ENCODE assay signal across 7 mouse cellular contexts in the genomic region with DNA sequence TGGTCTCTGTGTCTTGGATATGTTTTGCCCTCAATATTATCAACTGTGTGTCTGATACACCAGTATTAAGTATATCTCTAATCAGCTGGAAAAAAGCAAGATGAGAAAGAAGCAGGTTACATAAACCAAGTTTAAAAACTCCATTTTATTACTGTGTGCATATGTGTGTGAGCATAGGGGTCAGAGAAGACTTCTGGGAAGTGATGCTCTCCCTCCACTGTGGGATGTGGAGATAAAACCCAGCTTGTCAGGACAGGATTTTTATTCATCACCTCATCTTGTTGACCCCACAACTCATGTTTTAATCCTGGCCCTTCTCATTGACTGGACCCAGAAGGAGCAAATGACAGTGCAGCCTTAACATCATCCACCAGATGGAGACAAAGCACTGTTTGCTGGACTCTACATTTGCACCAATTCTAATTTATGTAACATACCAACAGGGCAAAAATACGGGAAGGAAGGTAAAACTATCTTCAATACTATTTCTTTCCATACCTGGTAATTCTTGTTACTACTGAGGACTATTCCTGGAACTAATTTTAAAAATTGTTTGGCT.
DNase-seq lines count a peak whose midpoint lies in the region; ATAC-seq and TF ChIP-seq lines count a peak whose summit lies in the region.

No protein-coding gene starts in this region.

- in situ Hi-C loops in CH12.LX (cut with MboI; ENCODE audit: low pct_ligation_motif_present, low pct_unique_long_range_greater_than_20kb, low sequenced_read_pairs): loop anchor here (25.0 kb wide), 1 partner anchor 1094 kb away; a partner anchor contains a TSS

- TF ChIP-seq RAD21 in CH12.LX (IDR thresholded peaks at IDR 0.05; ENCODE audit: low read depth, low read length): peak; percentile 91

- H3K4me1 ChIP-seq in CH12.LX (ENCODE audit: control insufficient read depth in 1 of 2, insufficient read depth in 2 of 2): no peaks in the 10 kb centered on the region
- H3K4me1 ChIP-seq in forebrain, embryonic 16.5 days (replicated peaks; ENCODE audit: control insufficient read depth, insufficient read depth, low read length): no peaks in the 10 kb centered on the region
- H3K4me1 ChIP-seq in lung, postnatal 0 days (ENCODE audit: insufficient read depth, low read depth, low read length): no peaks in the 10 kb centered on the region

- H3K4me3 ChIP-seq in CH12.LX (replicated peaks in 1 of 3; ENCODE audit: low read depth in 2 of 3, low read length in 2 of 3, poor library complexity in 1 of 3): no peak overlapping the region
- H3K4me3 ChIP-seq in forebrain, embryonic 16.5 days (replicated peaks; ENCODE audit: low read length): no peak overlapping the region
- H3K4me3 ChIP-seq in lung, postnatal 0 days (ENCODE audit: low read depth, low read length): no peak overlapping the region

- no peak overlapping the region for H3K27ac ChIP-seq in CH12.LX (ENCODE audit: insufficient read depth, low read depth)
- H3K27ac ChIP-seq in forebrain, embryonic 16.5 days (ENCODE audit: low read length): no peak overlapping the region
- H3K27ac ChIP-seq in lung, postnatal 0 days (ENCODE audit: low read length): no peak overlapping the region

- peak; percentile 82 for DNase-seq in 3T3-L1 (ENCODE audit: low read depth, low spot score)
- DNase-seq in CH12.LX (ENCODE audit: extremely low read depth): peak; percentile 51
- peak; percentile 20 for DNase-seq in cerebellum, adult 11 months
- peak; percentile 60 for DNase-seq in kidney, postnatal 14 days
- DNase-seq in lung, postnatal 0 days (ENCODE audit: low spot score): peak; percentile 27
- DNase-seq in right cerebral cortex, postnatal 10 days (ENCODE audit: low spot score in 2 of 2): peak; percentile 63 to 78

- no peak overlapping the region for H3K4me2 ChIP-seq in CH12.LX (ENCODE audit: insufficient read depth, low read depth, poor library complexity, severe bottlenecking)
- no peak overlapping the region for H3K4me2 ChIP-seq in forebrain, embryonic 16.5 days (ENCODE audit: low read length)
- H3K4me2 ChIP-seq in lung, postnatal 0 days (replicated peaks; ENCODE audit: low read depth, low read length): no peak overlapping the region

- no peaks in the 10 kb centered on the region for H3K79me2 ChIP-seq in CH12.LX (replicated peaks; ENCODE audit: control insufficient read depth, extremely low read depth, insufficient read depth, poor library complexity, severe bottlenecking)

- 9% methylated on average over 1 of the region's 1 CpGs for WGBS in forebrain, embryonic 16.5 days
- 9% methylated on average over 1 of the region's 1 CpGs for WGBS in lung, postnatal 0 days

- peak; percentile 87 for ATAC-seq in forebrain, embryonic 16.5 days
- no peak for ATAC-seq in lung, postnatal 0 days

- dilution Hi-C loops in CH12.LX (cut with MboI; ENCODE audit: extremely low pct_ligation_motif_present, extremely low pct_unique_long_range_greater_than_20kb, low sequenced_read_pairs): no loop called here

- peak; percentile 77 to 80 for TF ChIP-seq CTCF in CH12.LX (conservative IDR thresholded peaks at IDR 0.05 in 1 of 2, IDR thresholded peaks at IDR 0.05 in 1 of 2; ENCODE audit: low read depth in 2 of 2, low read length in 2 of 2)
- TF ChIP-seq CTCF in lung, postnatal 0 days (IDR thresholded peaks at IDR 0.05): peak; percentile 83

- no peak for TF ChIP-seq EP300 in CH12.LX (IDR thresholded peaks at IDR 0.05; ENCODE audit: low read length)
- no peak for TF ChIP-seq EP300 in lung, postnatal 0 days (IDR thresholded peaks at IDR 0.05)

- no peak overlapping the region for H3K9ac ChIP-seq in CH12.LX (ENCODE audit: insufficient read depth, low read depth)
- no peak overlapping the region for H3K9ac ChIP-seq in forebrain, embryonic 16.5 days (replicated peaks; ENCODE audit: low read depth, low read length)
- H3K9ac ChIP-seq in lung, postnatal 0 days (replicated peaks; ENCODE audit: low read depth): no peak overlapping the region

- no peaks in the 10 kb centered on the region for H3K9me3 ChIP-seq in CH12.LX (replicated peaks; ENCODE audit: low read length)
- H3K9me3 ChIP-seq in forebrain, embryonic 16.5 days (ENCODE audit: control insufficient read depth, low read length): no peaks in the 10 kb centered on the region
- H3K9me3 ChIP-seq in lung, postnatal 0 days (ENCODE audit: low read length): no peaks in the 10 kb centered on the region

- H3K27me3 ChIP-seq in CH12.LX (replicated peaks): no peaks in the 10 kb centered on the region
- H3K27me3 ChIP-seq in forebrain, embryonic 16.5 days (replicated peaks; ENCODE audit: control insufficient read depth, insufficient read depth, low read length): no peaks in the 10 kb centered on the region
- no peaks in the 10 kb centered on the region for H3K27me3 ChIP-seq in lung, postnatal 0 days (replicated peaks; ENCODE audit: insufficient read depth, low read length)

- peaks cover 0 to 2% of the 10 kb centered on the region in 2 experiments for H3K36me3 ChIP-seq in CH12.LX (replicated peaks in 1 of 2; ENCODE audit: control insufficient read depth in 1 of 2, insufficient read depth in 1 of 2, low read length in 1 of 2)
- H3K36me3 ChIP-seq in forebrain, embryonic 16.5 days (ENCODE audit: control insufficient read depth, insufficient read depth): no peaks in the 10 kb centered on the region
- no peaks in the 10 kb centered on the region for H3K36me3 ChIP-seq in lung, postnatal 0 days (ENCODE audit: insufficient read depth, low read length)

- no peak for TF ChIP-seq POLR2A in CH12.LX (IDR thresholded peaks at IDR 0.05; ENCODE audit: low read depth, low read length)

TF ChIP-seq in CH12.LX, 34 proteins besides CTCF, POLR2A, EP300 and RAD21:
- TF ChIP-seq SMC3 (IDR thresholded peaks at IDR 0.05; ENCODE audit: low read depth, low read length): peak; percentile 70
- TF ChIP-seq BHLHE40 (IDR thresholded peaks at IDR 0.05; ENCODE audit: low read depth, low read length): no peak

Comparison
In these comparisons a context has a peak if more than half of its experiments do, and no peak if none do; other contexts are left out.
1. DNase-seq: peak in every context shown above with its lines; median percentile 82 in 3T3-L1; 70 in right cerebral cortex, postnatal 10 days; 60 in kidney, postnatal 14 days; 51 in CH12.LX; 27 in lung, postnatal 0 days; 20 in cerebellum, adult 11 months.